Mouse (Mus musculus) heart, postnatal 14 days (tissue): Measurements from ENCODE around the gene Lamc3. TPM values are rescaled to one million over a fixed set of nuclear protein-coding genes. Genes with fewer than 3 reads are reported as not detected.

Experiments used
- DNase-seq, 2 experiments: peaks; one replicate each; pipeline ENCODE4 v3.0.0; 2021 to 2022
- intact Hi-C: fragments of 180-260 bp; cut with DNase I; formaldehyde crosslinking; loops from one replicate; pipeline ENCODE4 v1.15.1; 2025
- total RNA-seq, 2 experiments: library from RNA; stranded (reverse); gene quantifications; 2 replicates each; pipeline ENCODE4 v1.2.3; 2021

Lamc3 gene
- total RNA-seq, 2 experiments from 2014 or later = 0.85 to 1.3 TPM

- intact Hi-C loops = no loop called here
- DNase-seq = no peak
Measured at GRCm38 (mm10) chr2:31923645-31924044, 36.6 kb downstream of the Lamc3 start.

GRCm38 (mm10) chr2:31924811-31925210 is 37.7 kb downstream of the Lamc3 start:
- intact Hi-C loops = no loop called here
- no peak for DNase-seq

DNA sequence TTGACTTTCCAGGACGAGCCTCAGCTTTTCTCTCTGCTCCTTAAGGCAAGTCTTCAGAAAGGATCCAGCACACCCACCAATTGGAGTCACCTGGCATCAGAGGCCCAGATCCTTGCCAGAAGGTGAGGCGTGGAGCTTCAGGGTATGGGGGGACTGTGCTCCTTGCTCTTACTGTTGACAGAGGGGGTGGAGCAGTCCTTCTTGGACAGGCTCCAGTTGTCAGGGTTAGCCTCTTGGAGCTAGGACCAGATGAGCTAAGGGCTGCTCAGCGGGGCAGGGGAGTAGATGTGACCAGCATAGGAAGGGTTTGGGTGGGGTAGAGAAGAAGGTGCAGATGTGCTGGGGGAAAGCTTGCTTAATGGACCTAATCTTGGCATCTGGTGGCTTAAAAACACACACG is 38.8 kb downstream of the Lamc3 start:
- DNase-seq = no peak
- intact Hi-C loops = no loop called here

DNA sequence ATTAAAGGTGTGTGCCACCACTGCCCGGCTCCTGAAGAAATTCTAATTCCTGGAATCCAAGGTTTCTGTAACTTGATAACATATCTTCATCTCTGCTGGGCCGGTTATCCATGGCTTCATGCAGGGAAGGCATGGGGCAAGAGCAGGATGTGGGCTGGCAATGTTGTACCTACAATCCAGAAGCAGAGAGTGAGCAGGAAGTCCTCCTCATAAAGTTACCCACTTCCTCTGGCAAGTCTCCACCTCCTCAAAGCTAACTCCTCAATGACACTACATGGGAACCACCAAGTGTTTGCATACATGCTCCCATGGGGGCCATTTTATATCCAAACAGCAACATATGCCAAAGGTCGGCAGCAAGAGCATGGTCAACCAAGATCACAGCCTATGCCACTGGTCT is 42.6 kb downstream of the Lamc3 start:
- no peak for DNase-seq
- intact Hi-C loops = no loop called here

DNA sequence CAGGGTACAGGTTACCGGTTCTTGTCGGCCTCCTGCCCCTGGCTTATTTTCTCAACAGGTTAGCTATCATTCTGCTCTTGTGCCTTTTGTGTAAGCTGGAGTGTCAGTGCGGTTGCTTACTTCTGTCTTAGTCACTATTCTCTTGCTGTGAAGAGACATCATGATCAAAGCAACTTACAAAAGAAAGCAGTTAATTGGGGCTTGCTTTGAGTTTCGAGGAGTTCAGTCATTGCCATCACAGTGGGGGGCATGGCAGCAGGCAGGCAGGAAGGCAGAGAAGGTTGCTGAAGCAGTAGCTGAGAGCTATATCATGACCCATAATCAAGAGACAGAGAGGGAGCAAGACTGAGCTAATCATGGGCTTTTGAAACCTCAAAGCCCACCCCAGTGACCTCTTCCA is 47.5 kb downstream of the Lamc3 start:
- no peak for DNase-seq
- intact Hi-C loops = no loop called here

DNA sequence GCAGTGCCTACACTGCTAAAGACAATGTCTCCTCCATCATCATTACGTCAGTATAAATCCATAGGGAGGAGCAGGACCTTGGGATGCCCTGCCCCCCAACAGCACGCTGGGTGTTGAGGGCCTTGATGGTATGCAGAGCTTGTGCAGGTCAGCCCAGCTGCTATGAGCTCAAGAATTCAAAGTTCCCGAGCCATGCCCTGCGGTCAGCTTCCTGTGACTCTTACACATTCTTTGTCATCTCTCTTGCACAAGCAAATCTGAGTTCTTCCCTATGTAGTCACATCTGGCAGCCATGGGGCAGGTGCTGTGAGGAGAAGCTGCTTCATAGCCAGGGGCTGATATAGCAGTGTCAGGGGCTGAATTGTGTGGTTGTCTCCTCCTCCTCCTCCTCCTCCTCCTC is 48.0 kb downstream of the Lamc3 start:
- intact Hi-C loops = no loop called here
- no peak for DNase-seq

DNA sequence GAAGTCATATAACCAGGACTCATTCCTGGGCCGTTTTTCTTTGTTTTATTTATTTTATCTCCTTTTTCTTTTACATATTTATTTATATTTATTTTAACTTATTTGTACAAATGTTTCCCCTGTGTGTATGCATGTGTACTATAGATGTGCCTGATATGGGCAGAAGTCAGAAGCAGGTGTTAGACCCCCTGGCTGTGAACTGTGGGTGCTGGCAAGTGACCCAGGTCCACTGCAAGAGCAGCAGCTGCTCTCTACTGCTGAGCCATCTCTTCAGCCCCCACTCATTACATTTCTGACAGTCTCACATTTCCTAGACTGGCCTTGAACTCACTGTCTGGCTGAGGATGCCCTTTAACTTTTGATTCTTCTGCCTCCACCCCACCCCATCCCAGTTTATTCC is 51.2 kb downstream of the Lamc3 start:
- DNase-seq = no peak
- intact Hi-C loops = no loop called here

- intact Hi-C loops = no loop called here
- DNase-seq = no peak
Measured at GRCm38 (mm10) chr2:31943011-31943410, 55.9 kb downstream of the Lamc3 start.

- DNase-seq = peak in 1 of 2 experiments; percentile 13
- intact Hi-C loops = no loop called here
Measured at GRCm38 (mm10) chr2:31945580-31945979, 58.5 kb downstream of the Lamc3 start.

- peak; percentile 59 to 63 for DNase-seq
- intact Hi-C loops = no loop called here
Measured at GRCm38 (mm10) chr2:31948392-31948791, 61.3 kb downstream of the Lamc3 start.

GRCm38 (mm10) chr2:31948801-31949200 is 61.7 kb downstream of the Lamc3 start:
- intact Hi-C loops = no loop called here

GRCm38 (mm10) chr2:31950058-31950871 is 63.2 kb downstream of the Lamc3 start, which contains the start of gene Aif1l:
Gene Aif1l, plus strand, starts transcription at chr2:31950139.
- intact Hi-C loops = no loop called here
- DNase-seq = peak; percentile 73 to 76

More at GRCm38 (mm10) chr2:31948801-31949200, 61.7 kb downstream of the Lamc3 start:
- DNase-seq = no peak

DNA sequence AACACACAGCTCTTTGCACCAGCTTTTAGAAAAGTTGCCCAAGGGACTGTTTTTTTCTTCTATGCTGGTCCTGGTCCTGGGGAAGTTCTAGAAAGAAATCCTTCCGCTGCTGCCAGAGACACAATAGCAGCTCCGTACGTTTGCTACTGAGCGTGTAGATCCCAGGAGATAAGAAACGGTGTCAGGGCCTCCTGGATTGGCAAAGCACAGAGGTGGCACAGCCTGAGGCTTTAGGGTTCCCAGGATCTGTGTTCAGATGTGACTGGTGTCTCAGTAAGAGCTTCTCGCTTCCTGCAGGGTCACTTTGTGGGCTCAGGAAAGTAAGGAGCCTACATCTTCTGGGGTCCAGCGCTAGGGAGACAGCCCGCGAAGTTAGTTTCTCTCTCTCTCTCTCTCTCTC is 63.9 kb downstream of the Lamc3 start:
- no peak for DNase-seq
- intact Hi-C loops = no loop called here

- intact Hi-C loops = no loop called here
- DNase-seq = peak in 1 of 2 experiments; percentile 35
Measured at GRCm38 (mm10) chr2:31952236-31952635, 65.1 kb downstream of the Lamc3 start.

GRCm38 (mm10) chr2:31952725-31953124 is 65.6 kb downstream of the Lamc3 start:
- no peak for DNase-seq
- intact Hi-C loops = no loop called here

- intact Hi-C loops = no loop called here
- DNase-seq = peak in 1 of 2 experiments; percentile 17
Measured at GRCm38 (mm10) chr2:31953687-31954086, 66.6 kb downstream of the Lamc3 start.

DNA sequence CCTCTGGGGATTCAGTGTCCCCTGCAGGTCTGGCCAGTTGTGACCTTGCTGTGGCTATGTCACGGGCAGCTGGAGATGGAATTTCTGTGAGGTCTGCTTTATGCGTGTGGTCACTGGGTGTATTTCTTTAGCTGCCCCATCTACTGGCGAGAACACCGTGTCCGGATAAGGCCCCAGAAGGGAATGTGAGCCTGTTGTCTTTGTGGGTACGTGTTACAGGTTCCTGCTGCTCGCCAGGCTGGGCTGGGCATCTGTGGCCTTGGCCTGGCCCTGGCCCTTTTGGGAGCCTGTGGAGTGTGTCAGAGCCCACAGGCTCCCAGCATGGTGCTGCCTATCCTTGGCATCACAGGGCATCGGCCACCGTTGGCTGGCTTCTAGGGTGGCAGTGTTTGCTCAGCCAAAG is 67.7 kb downstream of the Lamc3 start:
- intact Hi-C loops = no loop called here
- no peak for DNase-seq

DNA sequence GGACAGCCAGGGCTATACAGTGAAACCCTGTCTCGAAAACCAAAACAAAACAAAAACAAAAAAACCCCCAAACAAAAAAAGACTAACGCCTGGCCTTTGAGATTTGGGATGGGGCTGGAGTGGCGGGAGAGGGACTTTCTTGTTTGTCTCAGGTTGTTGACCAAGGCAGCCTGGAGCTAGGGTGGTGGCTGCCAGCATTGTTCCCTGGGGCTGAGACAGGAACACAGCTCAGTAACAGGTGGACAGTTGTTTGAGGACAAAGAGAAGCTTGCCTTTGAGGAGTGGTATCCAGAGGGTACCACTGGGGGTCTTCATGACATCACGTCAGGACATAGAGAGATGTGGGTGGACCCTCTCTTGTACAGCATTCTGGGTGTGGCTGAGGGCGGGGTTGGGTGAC is 68.6 kb downstream of the Lamc3 start:
- intact Hi-C loops = no loop called here
- DNase-seq = no peak

- DNase-seq = no peak
- intact Hi-C loops = no loop called here
Measured at GRCm38 (mm10) chr2:31957211-31957610, 70.1 kb downstream of the Lamc3 start.

DNA sequence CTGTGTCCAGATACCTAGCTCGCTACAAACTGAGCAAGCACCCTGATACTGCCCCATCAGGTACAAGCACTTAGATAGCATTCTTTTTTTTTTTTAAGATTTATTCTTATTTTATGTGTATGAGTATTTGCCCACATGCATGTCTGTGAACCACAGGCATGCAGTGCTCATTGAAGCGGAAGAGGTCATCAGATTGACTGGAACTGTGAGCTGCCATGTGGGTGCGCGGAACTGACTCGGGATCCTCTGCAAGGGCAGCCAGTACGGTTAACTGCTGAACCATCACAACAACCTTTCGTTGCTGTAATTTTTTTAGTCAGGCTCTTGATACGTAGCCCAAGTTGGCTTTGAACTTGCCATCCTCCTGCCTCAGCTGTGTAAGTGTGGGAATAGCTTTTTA is 73.9 kb downstream of the Lamc3 start:
- DNase-seq = no peak
- intact Hi-C loops = no loop called here

GRCm38 (mm10) chr2:31961791-31962222 is 74.7 kb downstream of the Lamc3 start:
- intact Hi-C loops = no loop called here
- no peak for DNase-seq

DNA sequence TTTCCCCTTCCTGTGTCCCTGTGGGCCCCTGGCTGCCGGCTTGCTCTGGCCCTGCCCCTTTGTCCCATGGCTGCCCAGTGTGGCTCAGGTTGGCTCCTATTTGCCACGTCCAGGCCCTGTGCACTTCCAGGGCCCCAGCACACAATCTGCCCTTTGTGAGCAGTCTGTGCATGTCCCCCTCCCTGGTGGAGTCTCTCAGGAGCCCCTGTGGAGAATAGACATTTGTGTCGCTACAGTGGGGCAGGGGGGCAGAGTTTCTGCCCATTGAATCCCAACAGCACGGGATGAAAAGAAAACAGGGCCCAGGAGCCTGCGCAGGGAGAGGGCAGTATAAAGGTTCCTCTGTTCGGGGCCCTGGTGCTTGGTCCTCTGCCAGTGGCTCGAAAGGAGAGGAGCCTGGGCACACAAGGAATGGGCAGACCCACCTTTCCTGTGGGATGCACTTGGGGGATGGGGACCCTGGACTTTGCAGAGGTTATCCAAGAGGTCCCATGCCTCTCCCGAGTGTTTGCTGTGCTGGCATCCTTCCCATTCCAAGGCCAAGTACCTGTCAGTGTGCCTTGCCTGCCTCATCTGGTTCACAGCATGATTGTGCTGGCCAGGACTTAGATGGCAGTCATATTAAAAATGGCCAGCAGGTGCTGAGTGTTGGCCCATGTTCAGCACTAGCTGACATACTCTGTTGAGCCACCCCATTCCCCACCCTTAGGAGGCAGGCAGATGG is 75.6 kb downstream of the Lamc3 start:
- no peak for DNase-seq
- intact Hi-C loops = no loop called here
